Mouse (Mus musculus): ENCODE measurements around the gene Nrxn3. TPM values are rescaled to one million over a fixed set of nuclear protein-coding genes. Genes with fewer than 3 reads are reported as not detected.
A peak's percentile ranks its signal among the peaks of the same experiment; 100 is the strongest.

Gene Nrxn3
- polyA plus RNA-seq, 1 experiment from 2014 or later = 96.9 TPM

- H3K27me3 ChIP-seq (ENCODE audit: control insufficient read depth, insufficient read depth, low read length) = no peaks in the 10 kb centered on the region
- H3K4me1 ChIP-seq (replicated peaks; ENCODE audit: control insufficient read depth, insufficient read depth, low read length) = peaks cover 15% of the 10 kb centered on the region; the same call in 1 of the 2 replicates
- DNase-seq (ENCODE audit: low spot score) (peak; percentile 67), ATAC-seq (ENCODE audit: low FRiP score) (peak; percentile 79)
- H3K4me3 ChIP-seq (replicated peaks; ENCODE audit: low read length) = no peak overlapping the region
- H3K9ac ChIP-seq = no peak overlapping the region
- peak overlapping the region; percentile 73 for H3K27ac ChIP-seq
- no peaks in the 10 kb centered on the region for H3K9me3 ChIP-seq (ENCODE audit: control insufficient read depth, low read length)
- WGBS = 47% methylated on average over 8 of the region's 8 CpGs
- no peaks in the 10 kb centered on the region for H3K36me3 ChIP-seq (replicated peaks; ENCODE audit: control insufficient read depth, insufficient read depth)
- H3K4me2 ChIP-seq (replicated peaks) = no peak overlapping the region
Observed at GRCm38 (mm10) chr12:89918138-89918829, 1195.6 kb downstream of the Nrxn3 start.

GRCm38 (mm10) chr12:89932338-89932737 is 1209.7 kb downstream of the Nrxn3 start:
- Histone ChIP-seq H3K4me2 (replicated peaks) (no peak overlapping the region), H3K9ac (no peak overlapping the region), H3K36me3 (replicated peaks; ENCODE audit: control insufficient read depth, insufficient read depth) (no peaks in the 10 kb centered on the region), H3K27ac (no peak overlapping the region), H3K4me1 (replicated peaks; ENCODE audit: control insufficient read depth, insufficient read depth, low read length) (0 out of 2 replicates have a peak, but pooled peaks cover 4% of the 10 kb centered on the region), H3K9me3 (ENCODE audit: control insufficient read depth, low read length) (no peaks in the 10 kb centered on the region), H3K4me3 (replicated peaks; ENCODE audit: low read length) (no peak overlapping the region), H3K27me3 (ENCODE audit: control insufficient read depth, insufficient read depth, low read length) (no peaks in the 10 kb centered on the region)
- 89% methylated on average over 1 of the region's 1 CpGs for WGBS
- no peak for ATAC-seq (ENCODE audit: low FRiP score)
- no peak for DNase-seq (ENCODE audit: low spot score)

GRCm38 (mm10) chr12:89933630-89934029 is 1211.0 kb downstream of the Nrxn3 start:
- Histone ChIP-seq H3K9ac (no peak overlapping the region), H3K9me3 (ENCODE audit: control insufficient read depth, low read length) (no peaks in the 10 kb centered on the region), H3K36me3 (replicated peaks; ENCODE audit: control insufficient read depth, insufficient read depth) (no peaks in the 10 kb centered on the region), H3K4me1 (replicated peaks; ENCODE audit: control insufficient read depth, insufficient read depth, low read length) (0 out of 2 replicates have a peak, but pooled peaks cover 4% of the 10 kb centered on the region), H3K4me3 (replicated peaks; ENCODE audit: low read length) (no peak overlapping the region), H3K27ac (no peak overlapping the region), H3K4me2 (replicated peaks) (no peak overlapping the region), H3K27me3 (ENCODE audit: control insufficient read depth, insufficient read depth, low read length) (no peaks in the 10 kb centered on the region)
- no peak for ATAC-seq (ENCODE audit: low FRiP score)
- no peak for DNase-seq (ENCODE audit: low spot score)
- WGBS = 82% methylated on average over 5 of the region's 5 CpGs

GRCm38 (mm10) chr12:89940746-89941145 is 1218.1 kb downstream of the Nrxn3 start:
- Histone ChIP-seq H3K9ac (no peak overlapping the region), H3K4me2 (replicated peaks) (no peak overlapping the region), H3K36me3 (replicated peaks; ENCODE audit: control insufficient read depth, insufficient read depth) (no peaks in the 10 kb centered on the region), H3K27me3 (ENCODE audit: control insufficient read depth, insufficient read depth, low read length) (no peaks in the 10 kb centered on the region), H3K9me3 (ENCODE audit: control insufficient read depth, low read length) (no peaks in the 10 kb centered on the region), H3K4me3 (replicated peaks; ENCODE audit: low read length) (no peak overlapping the region), H3K4me1 (replicated peaks; ENCODE audit: control insufficient read depth, insufficient read depth, low read length) (no peaks in the 10 kb centered on the region), H3K27ac (no peak overlapping the region)
- ATAC-seq (ENCODE audit: low FRiP score) (no peak), DNase-seq (ENCODE audit: low spot score) (no peak)
- WGBS = 95% methylated on average over 2 of the region's 2 CpGs

DNA sequence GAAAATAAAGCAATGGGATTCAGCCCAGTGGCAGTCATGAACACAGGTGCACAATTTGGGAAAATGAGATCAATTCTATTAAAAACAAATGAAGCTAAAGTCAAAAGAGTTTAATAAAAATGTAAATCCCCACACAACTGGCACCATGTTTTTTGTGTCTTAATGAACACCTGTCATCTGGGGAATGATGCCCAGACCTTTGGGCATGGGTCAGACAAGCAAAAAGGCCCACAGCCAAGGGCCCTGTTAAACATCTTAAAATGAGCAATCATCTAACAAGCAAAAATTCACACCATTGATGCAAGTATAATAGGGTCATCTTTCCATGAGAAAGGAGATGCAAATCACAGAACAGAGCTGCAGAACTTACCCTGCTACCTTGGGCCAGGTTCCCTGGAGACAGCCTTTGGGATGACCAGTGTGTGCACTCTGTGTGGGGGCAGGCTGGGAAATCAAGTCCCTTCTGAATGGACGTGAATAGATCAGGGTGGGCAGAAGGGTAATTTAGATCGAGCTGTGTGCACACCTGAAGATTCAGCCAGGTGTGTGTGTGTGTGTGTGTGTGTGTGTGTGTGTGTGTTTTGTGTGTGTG is 1223.3 kb downstream of the Nrxn3 start:
- H3K27ac ChIP-seq = no peak overlapping the region
- no peaks in the 10 kb centered on the region for H3K4me1 ChIP-seq (replicated peaks; ENCODE audit: control insufficient read depth, insufficient read depth, low read length)
- no peak overlapping the region for H3K4me3 ChIP-seq (replicated peaks; ENCODE audit: low read length)
- no peak overlapping the region for H3K4me2 ChIP-seq (replicated peaks)
- no peak overlapping the region for H3K9ac ChIP-seq
- H3K27me3 ChIP-seq (ENCODE audit: control insufficient read depth, insufficient read depth, low read length) = no peaks in the 10 kb centered on the region
- no peaks in the 10 kb centered on the region for H3K36me3 ChIP-seq (replicated peaks; ENCODE audit: control insufficient read depth, insufficient read depth)
- ATAC-seq (ENCODE audit: low FRiP score) (no peak), DNase-seq (ENCODE audit: low spot score) (no peak)
- WGBS = 71% methylated on average over 2 of the region's 2 CpGs
- H3K9me3 ChIP-seq (ENCODE audit: control insufficient read depth, low read length) = no peaks in the 10 kb centered on the region

GRCm38 (mm10) chr12:89946522-89946921 is 1223.8 kb downstream of the Nrxn3 start:
- Histone ChIP-seq H3K4me3 (replicated peaks; ENCODE audit: low read length) (no peak overlapping the region), H3K27me3 (ENCODE audit: control insufficient read depth, insufficient read depth, low read length) (no peaks in the 10 kb centered on the region), H3K9ac (no peak overlapping the region), H3K4me1 (replicated peaks; ENCODE audit: control insufficient read depth, insufficient read depth, low read length) (no peaks in the 10 kb centered on the region), H3K4me2 (replicated peaks) (no peak overlapping the region), H3K36me3 (replicated peaks; ENCODE audit: control insufficient read depth, insufficient read depth) (no peaks in the 10 kb centered on the region), H3K27ac (no peak overlapping the region), H3K9me3 (ENCODE audit: control insufficient read depth, low read length) (no peaks in the 10 kb centered on the region)
- 77% methylated on average over 5 of the region's 5 CpGs for WGBS
- ATAC-seq (ENCODE audit: low FRiP score) = no peak
- DNase-seq (ENCODE audit: low spot score) = no peak

GRCm38 (mm10) chr12:89953237-89953636 is 1230.6 kb downstream of the Nrxn3 start:
- Histone ChIP-seq H3K4me3 (replicated peaks; ENCODE audit: low read length) (no peak overlapping the region), H3K27ac (no peak overlapping the region), H3K4me2 (replicated peaks) (no peak overlapping the region), H3K36me3 (replicated peaks; ENCODE audit: control insufficient read depth, insufficient read depth) (no peaks in the 10 kb centered on the region), H3K4me1 (replicated peaks; ENCODE audit: control insufficient read depth, insufficient read depth, low read length) (no peaks in the 10 kb centered on the region), H3K9ac (no peak overlapping the region), H3K9me3 (ENCODE audit: control insufficient read depth, low read length) (no peaks in the 10 kb centered on the region), H3K27me3 (ENCODE audit: control insufficient read depth, insufficient read depth, low read length) (no peaks in the 10 kb centered on the region)
- DNase-seq (ENCODE audit: low spot score) (no peak), ATAC-seq (ENCODE audit: low FRiP score) (no peak)

DNA sequence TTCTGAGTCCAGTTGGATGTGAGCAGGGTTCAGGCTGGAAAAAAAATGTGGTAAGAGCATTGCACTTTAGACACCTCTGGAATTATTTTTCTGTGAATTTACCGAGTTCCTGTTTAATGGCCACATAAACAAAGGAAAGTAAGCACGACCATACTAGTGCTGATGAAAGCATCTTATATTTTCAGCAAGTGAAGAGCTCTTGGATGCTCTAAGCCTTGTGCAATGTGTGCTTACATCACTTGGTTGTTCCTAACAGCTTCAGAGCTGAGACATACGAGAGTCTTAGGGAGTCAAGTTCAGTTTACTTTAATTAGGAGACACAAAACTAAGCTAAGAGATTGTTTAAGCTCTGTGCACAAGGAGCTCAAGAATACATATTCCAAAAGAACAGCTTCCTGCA is 1231.0 kb downstream of the Nrxn3 start:
- DNase-seq (ENCODE audit: low spot score) (no peak), ATAC-seq (ENCODE audit: low FRiP score) (no peak)
- Histone ChIP-seq H3K36me3 (replicated peaks; ENCODE audit: control insufficient read depth, insufficient read depth) (no peaks in the 10 kb centered on the region), H3K9me3 (ENCODE audit: control insufficient read depth, low read length) (no peaks in the 10 kb centered on the region), H3K9ac (no peak overlapping the region), H3K27ac (no peak overlapping the region), H3K27me3 (ENCODE audit: control insufficient read depth, insufficient read depth, low read length) (no peaks in the 10 kb centered on the region), H3K4me2 (replicated peaks) (no peak overlapping the region), H3K4me1 (replicated peaks; ENCODE audit: control insufficient read depth, insufficient read depth, low read length) (no peaks in the 10 kb centered on the region), H3K4me3 (replicated peaks; ENCODE audit: low read length) (no peak overlapping the region)
- WGBS = 76% methylated on average over 3 of the region's 3 CpGs

DNA sequence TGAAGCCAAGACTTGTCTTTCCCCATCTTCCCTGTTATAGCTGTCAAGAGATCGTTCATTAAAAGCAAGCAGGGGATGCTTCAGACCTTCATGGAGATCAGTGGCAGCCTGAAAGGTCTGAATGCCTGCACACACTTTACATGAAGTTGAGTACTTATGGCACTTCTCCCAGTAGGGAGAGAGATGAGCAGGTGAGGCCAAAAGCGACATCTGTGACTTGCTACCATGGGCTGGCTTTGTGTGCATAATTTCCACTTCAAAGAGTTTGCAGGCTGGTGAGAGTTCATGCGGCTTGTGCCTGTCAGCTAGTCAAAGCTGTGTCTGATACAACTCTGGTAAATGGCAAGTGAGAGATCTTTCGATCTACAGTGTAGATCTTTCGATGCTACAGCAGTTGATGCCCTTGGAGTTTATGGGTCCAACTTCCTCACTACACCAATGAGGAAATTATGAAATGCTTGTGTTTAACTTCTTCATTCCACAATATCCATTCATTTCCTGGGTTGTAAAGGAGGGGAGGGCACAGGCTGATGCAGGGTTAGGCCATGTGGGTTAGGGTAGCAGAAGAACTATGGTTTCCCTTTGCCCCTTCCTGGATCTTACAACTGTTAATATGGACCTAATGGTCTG is 1231.9 kb downstream of the Nrxn3 start:
- Histone ChIP-seq H3K4me3 (replicated peaks; ENCODE audit: low read length) (no peak overlapping the region), H3K4me1 (replicated peaks; ENCODE audit: control insufficient read depth, insufficient read depth, low read length) (no peaks in the 10 kb centered on the region), H3K27ac (no peak overlapping the region), H3K27me3 (ENCODE audit: control insufficient read depth, insufficient read depth, low read length) (no peaks in the 10 kb centered on the region), H3K9me3 (ENCODE audit: control insufficient read depth, low read length) (no peaks in the 10 kb centered on the region), H3K4me2 (replicated peaks) (no peak overlapping the region), H3K9ac (no peak overlapping the region), H3K36me3 (replicated peaks; ENCODE audit: control insufficient read depth, insufficient read depth) (no peaks in the 10 kb centered on the region)
- WGBS = 67% methylated on average over 5 of the region's 5 CpGs
- ATAC-seq (ENCODE audit: low FRiP score) (no peak), DNase-seq (ENCODE audit: low spot score) (no peak)

All from hindbrain, embryonic 14.5 days (tissue).